Mouse (Mus musculus): ENCODE results near the gene Olfr548-ps1. TPM values are rescaled to one million over a fixed set of nuclear protein-coding genes. Genes with fewer than 3 reads are reported as not detected.
"Not testable (repeated sequence)": the region's sequence is repeated elsewhere in the genome, so short reads cannot be mapped to it uniquely, and the experiment has no call there.

The Olfr548-ps1 gene
- not detected in 2 replicates for polyA plus RNA-seq (2011; ENCODE audit: insufficient read depth, insufficient read length, low replicate concordance, missing spikeins)

DNA sequence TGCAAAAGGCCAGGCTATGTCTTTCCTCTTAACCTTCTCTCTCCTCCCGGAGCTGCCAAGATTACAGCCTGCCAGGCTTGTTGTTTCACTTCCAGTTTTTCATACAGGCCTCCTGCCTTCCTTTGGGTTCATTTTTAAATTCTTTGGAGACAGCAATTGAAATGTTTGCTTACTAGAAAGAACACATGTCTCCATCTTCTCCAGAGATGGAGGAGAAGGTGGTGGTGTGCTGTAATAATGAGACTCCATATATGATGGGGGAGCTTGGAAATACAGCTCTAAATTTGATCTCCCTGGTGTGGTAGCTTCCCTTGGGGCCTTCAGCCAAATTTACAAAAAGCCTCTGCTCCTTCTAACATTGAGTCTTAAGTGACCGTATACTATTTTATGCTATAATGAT lies at the start of gene Olfr548-ps1:
TSS of gene Olfr548-ps1 (plus strand) at position 301 of the 400 bp plus-strand sequence.
- Histone ChIP-seq H3K27ac (ENCODE audit: control insufficient read depth, insufficient read depth, low read depth, low read length, poor library complexity) (no peak within 1 kb of the TSS), H3K4me3 (replicated peaks; ENCODE audit: control insufficient read depth, low read depth, low read length) (no peak within 1 kb of the TSS), H3K4me1 (ENCODE audit: control insufficient read depth, insufficient read depth, low read length) (no peaks in the 10 kb centered on the region)
- TF ChIP-seq CTCF (IDR thresholded peaks at IDR 0.05; ENCODE audit: control insufficient read depth, insufficient read depth, low read length) = no peak
- no peak for TF ChIP-seq POLR2A (IDR thresholded peaks at IDR 0.05; ENCODE audit: borderline replicate concordance, control insufficient read depth, low read depth, low read length)
- WGBS = 65% methylated on average over 2 of the region's 2 CpGs

DNA sequence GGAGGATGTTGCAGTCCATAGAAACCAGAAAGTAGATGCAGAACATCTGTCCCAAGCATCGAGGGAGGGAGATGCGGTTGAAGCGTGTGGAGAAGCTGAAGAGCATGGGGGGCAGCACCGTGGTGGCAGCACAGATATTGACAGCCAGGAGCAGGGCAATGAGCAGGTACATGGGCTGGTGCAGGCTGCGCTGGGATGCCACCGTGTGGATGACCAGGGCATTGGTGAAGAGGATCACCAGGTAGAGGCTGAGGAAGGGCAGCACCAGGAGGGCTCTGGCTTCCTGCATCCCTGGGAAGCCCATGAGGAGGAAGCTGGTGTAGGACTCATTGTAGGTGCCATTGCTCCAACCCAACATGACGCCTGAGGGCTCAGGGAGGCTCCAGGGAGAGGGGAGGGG lies 46.3 kb upstream of the Olfr548-ps1 start:
- not testable (repeated sequence) for H3K4me1 ChIP-seq (ENCODE audit: control insufficient read depth, insufficient read depth, low read length); H3K27ac ChIP-seq (ENCODE audit: control insufficient read depth, insufficient read depth, low read depth, low read length, poor library complexity); H3K4me3 ChIP-seq (replicated peaks; ENCODE audit: control insufficient read depth, low read depth, low read length)
- WGBS = 63% methylated on average over 6 of the region's 7 CpGs

DNA sequence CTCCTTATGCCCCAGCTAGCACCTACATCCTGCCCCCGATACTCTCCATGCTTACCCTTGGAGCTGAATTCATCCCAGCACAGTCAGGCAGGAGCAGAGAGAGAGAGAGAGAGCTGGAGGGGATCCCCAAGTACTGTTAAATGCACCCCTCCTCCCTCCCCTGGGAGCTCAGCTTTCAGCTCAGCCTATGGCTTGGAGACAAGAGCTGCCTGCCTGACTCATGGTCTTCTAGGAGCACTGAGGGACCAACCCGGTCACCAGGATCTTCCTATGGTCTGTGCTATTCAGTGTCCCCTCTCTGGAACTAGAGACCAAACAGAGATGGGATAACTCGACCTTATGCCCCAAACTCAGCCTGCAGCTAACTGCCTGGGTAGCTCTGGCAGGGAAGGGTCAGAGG lies 41.2 kb upstream of the Olfr548-ps1 start, which contains the start of gene Olfr545:
TSS of gene Olfr545 (minus strand) at position 101 of the 400 bp plus-strand sequence.
- 69% methylated on average over 3 of the region's 3 CpGs for WGBS
- no peak for TF ChIP-seq CTCF (IDR thresholded peaks at IDR 0.05; ENCODE audit: control insufficient read depth, insufficient read depth, low read length)
- no peak for TF ChIP-seq POLR2A (IDR thresholded peaks at IDR 0.05; ENCODE audit: borderline replicate concordance, control insufficient read depth, low read depth, low read length)
- H3K4me3 ChIP-seq (replicated peaks; ENCODE audit: control insufficient read depth, low read depth, low read length) = no peak within 1 kb of the TSS
- no peaks in the 10 kb centered on the region for H3K4me1 ChIP-seq (ENCODE audit: control insufficient read depth, insufficient read depth, low read length)
- no peak within 1 kb of the TSS for H3K27ac ChIP-seq (ENCODE audit: control insufficient read depth, insufficient read depth, low read depth, low read length, poor library complexity)

DNA sequence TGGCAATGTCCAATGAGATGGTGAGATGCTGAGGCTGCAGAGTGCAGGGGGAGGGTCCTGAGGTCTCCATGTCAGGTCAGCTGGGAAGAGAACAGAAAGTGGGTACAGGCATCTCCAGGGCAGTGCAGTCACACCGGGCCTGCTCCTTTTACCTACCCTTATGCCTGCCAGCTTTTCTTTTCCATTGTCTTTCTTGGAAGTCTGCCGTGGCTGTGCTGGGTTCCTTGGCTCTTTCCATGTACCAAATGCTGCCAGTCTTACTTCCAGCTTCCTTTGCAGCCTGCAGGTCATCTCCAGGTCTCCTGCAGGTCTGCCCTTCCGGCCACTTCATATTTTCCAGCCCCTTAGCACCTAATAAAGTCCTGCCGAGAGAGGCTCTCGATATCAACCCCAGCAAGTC lies 38.7 kb upstream of the Olfr548-ps1 start:
- H3K4me3 ChIP-seq (replicated peaks; ENCODE audit: control insufficient read depth, low read depth, low read length) = no peak overlapping the region
- 80% methylated on average over 5 of the region's 5 CpGs for WGBS
- H3K27ac ChIP-seq (ENCODE audit: control insufficient read depth, insufficient read depth, low read depth, low read length, poor library complexity) = no peak overlapping the region
- TF ChIP-seq POLR2A (IDR thresholded peaks at IDR 0.05; ENCODE audit: borderline replicate concordance, control insufficient read depth, low read depth, low read length) (no peak), CTCF (IDR thresholded peaks at IDR 0.05; ENCODE audit: control insufficient read depth, insufficient read depth, low read length) (no peak)
- H3K4me1 ChIP-seq (ENCODE audit: control insufficient read depth, insufficient read depth, low read length) = no peaks in the 10 kb centered on the region

DNA sequence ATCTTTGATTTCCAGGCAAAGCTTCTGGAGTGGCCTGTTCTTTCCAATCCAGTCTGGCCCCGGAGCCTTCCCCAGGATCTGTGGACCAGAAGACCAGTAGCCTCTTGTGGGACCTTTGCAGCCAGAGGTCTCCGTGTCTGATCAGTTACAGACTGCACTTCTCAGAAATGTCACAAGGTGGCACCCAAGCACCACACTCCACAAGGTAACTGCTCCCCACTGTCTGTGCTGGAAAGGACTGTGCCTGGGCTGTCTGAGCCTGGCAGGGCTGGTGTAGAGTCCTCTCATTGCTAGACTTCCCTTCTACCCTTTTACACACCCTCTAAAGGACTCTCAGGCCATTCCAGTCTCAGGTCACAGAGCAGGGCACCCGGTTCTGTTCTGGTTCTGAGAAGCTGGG lies 33.8 kb upstream of the Olfr548-ps1 start:
- no peak overlapping the region for H3K4me3 ChIP-seq (replicated peaks; ENCODE audit: control insufficient read depth, low read depth, low read length)
- 32% methylated on average over 3 of the region's 3 CpGs for WGBS
- TF ChIP-seq POLR2A (IDR thresholded peaks at IDR 0.05; ENCODE audit: borderline replicate concordance, control insufficient read depth, low read depth, low read length) (no peak), CTCF (IDR thresholded peaks at IDR 0.05; ENCODE audit: control insufficient read depth, insufficient read depth, low read length) (peak; percentile 77)
- H3K27ac ChIP-seq (ENCODE audit: control insufficient read depth, insufficient read depth, low read depth, low read length, poor library complexity) = no peak overlapping the region
- H3K4me1 ChIP-seq (ENCODE audit: control insufficient read depth, insufficient read depth, low read length) = no peaks in the 10 kb centered on the region

- Histone ChIP-seq H3K4me1 (ENCODE audit: control insufficient read depth, insufficient read depth, low read length) (no peaks in the 10 kb centered on the region), H3K27ac (ENCODE audit: control insufficient read depth, insufficient read depth, low read depth, low read length, poor library complexity) (no peak overlapping the region), H3K4me3 (replicated peaks; ENCODE audit: control insufficient read depth, low read depth, low read length) (no peak overlapping the region)
- WGBS = 89% methylated on average over 9 of the region's 9 CpGs
- TF ChIP-seq CTCF (IDR thresholded peaks at IDR 0.05; ENCODE audit: control insufficient read depth, insufficient read depth, low read length) = no peak
These were observed 32.6 kb upstream of the Olfr548-ps1 start for GRCm38 (mm10) chr7:102508066-102508465.

DNA sequence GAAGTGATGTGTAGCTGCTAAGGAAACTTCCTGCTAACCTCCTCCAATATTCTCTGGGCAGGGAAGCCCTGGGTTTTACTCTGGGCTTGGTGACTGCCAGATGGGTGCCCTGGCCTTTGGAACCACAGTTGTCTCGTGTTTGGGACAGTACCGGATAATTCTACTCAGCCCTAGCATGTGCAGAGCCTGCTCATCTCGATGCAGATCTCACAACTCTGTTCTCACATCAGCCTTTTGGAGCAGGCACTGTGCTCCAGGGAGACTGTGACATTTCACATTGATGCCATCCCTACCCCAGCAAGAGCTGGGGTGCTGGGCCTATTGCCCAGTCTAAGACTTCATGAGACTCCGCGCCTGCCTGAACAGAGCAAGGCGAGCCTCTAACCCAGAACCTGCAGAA lies 32.0 kb upstream of the Olfr548-ps1 start:
- no peak overlapping the region for H3K4me3 ChIP-seq (replicated peaks; ENCODE audit: control insufficient read depth, low read depth, low read length)
- H3K27ac ChIP-seq (ENCODE audit: control insufficient read depth, insufficient read depth, low read depth, low read length, poor library complexity) = no peak overlapping the region
- WGBS = 83% methylated on average over 6 of the region's 6 CpGs
- H3K4me1 ChIP-seq (ENCODE audit: control insufficient read depth, insufficient read depth, low read length) = no peaks in the 10 kb centered on the region
- TF ChIP-seq CTCF (IDR thresholded peaks at IDR 0.05; ENCODE audit: control insufficient read depth, insufficient read depth, low read length) = no peak
- no peak for TF ChIP-seq POLR2A (IDR thresholded peaks at IDR 0.05; ENCODE audit: borderline replicate concordance, control insufficient read depth, low read depth, low read length)

DNA sequence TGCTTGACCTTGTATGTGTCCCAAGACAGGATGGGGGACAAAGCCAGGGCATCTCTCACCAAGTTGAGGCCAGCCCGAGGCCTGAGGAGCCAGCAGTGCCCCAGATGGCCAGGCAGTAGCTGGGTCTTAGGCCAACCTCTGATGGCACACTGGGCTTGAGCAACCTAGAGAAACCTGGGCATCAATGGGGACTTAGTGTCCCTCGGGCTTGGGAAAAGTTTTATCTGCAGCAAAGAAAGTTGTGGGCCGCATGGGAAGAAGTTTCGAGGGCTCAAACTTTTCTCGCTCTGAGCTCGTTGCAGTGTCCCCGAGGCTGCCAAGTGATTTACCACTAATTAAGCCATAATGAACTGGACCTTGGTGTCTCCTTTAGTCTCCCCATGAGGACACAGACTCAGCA lies 31.0 kb upstream of the Olfr548-ps1 start:
- 85% methylated on average over 7 of the region's 7 CpGs for WGBS

DNA sequence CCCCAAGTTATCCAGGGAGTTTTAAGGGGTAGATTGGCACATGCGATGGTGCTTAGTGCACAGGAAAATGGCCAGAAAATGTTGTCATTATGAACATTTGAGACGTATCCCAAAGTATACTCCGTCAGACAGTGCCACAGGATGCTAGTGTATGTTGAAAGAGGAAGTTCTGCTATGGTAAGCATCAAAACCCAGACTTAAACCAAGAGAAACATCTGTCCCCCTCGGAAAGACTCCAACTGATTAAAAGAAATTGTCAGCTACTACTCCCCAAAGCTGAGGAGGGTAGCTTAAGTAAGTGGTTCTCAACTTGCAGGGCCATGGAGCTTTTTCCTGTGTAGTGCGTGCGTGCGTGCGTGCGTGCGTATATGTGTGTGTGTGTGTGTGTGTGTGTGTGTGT lies 28.8 kb upstream of the Olfr548-ps1 start:
- TF ChIP-seq POLR2A (IDR thresholded peaks at IDR 0.05; ENCODE audit: borderline replicate concordance, control insufficient read depth, low read depth, low read length) (no peak), CTCF (IDR thresholded peaks at IDR 0.05; ENCODE audit: control insufficient read depth, insufficient read depth, low read length) (no peak)
- WGBS = 47% methylated on average over 10 of the region's 10 CpGs

More for the DNA sequence above, 31.0 kb upstream of the Olfr548-ps1 start:
- Histone ChIP-seq H3K4me1 (ENCODE audit: control insufficient read depth, insufficient read depth, low read length) (no peaks in the 10 kb centered on the region; the same call in 1 of the 2 replicates), H3K4me3 (replicated peaks; ENCODE audit: control insufficient read depth, low read depth, low read length) (no peak overlapping the region), H3K27ac (ENCODE audit: control insufficient read depth, insufficient read depth, low read depth, low read length, poor library complexity) (no peak overlapping the region)
- TF ChIP-seq CTCF (IDR thresholded peaks at IDR 0.05; ENCODE audit: control insufficient read depth, insufficient read depth, low read length) (no peak), POLR2A (IDR thresholded peaks at IDR 0.05; ENCODE audit: borderline replicate concordance, control insufficient read depth, low read depth, low read length) (no peak)

More for the DNA sequence above, 28.8 kb upstream of the Olfr548-ps1 start:
- H3K27ac ChIP-seq (ENCODE audit: control insufficient read depth, insufficient read depth, low read depth, low read length, poor library complexity) = no peak overlapping the region
- H3K4me1 ChIP-seq (ENCODE audit: control insufficient read depth, insufficient read depth, low read length) = no peaks in the 10 kb centered on the region; the same call in 1 of the 2 replicates
- H3K4me3 ChIP-seq (replicated peaks; ENCODE audit: control insufficient read depth, low read depth, low read length) = no peak overlapping the region

Measured in bone marrow, adult 2 months (tissue).